Mouse (Mus musculus) kidney, embryonic 16.5 days (tissue): ENCODE measurements around the gene Gm10271. TPM values are rescaled to one million over a fixed set of nuclear protein-coding genes. Genes with fewer than 3 reads are reported as not detected.

Experiments used
- ATAC-seq: fragments of 200-750 bp; cut with Nextera tagmentation; 2 replicates; pipeline ENCODE4 v1.8.0; 2017; ENCODE audit warnings: moderate TSS enrichment; ENCODE audit not compliant: low FRiP score, low TSS enrichment
- H3K27ac ChIP-seq: fragments of 300-500 bp; sonication (generic); 2 replicates; pipeline ENCODE4 v1.5.1; 2014; ENCODE audit warnings: low read length
- H3K27me3 ChIP-seq: fragments of 300-500 bp; sonication (generic); 2 replicates; pipeline ENCODE4 v1.6.1; 2014; ENCODE audit warnings: low read length, control low read depth, mixed read lengths; ENCODE audit not compliant: insufficient read depth
- H3K36me3 ChIP-seq: fragments of 300-500 bp; sonication (generic); 2 replicates; pipeline ENCODE4 v1.6.1; 2014; ENCODE audit warnings: low read length, control low read depth, mixed read lengths; ENCODE audit not compliant: insufficient read depth
- H3K4me1 ChIP-seq: fragments of 300-500 bp; sonication (generic); 2 replicates; pipeline ENCODE4 v1.6.1; 2014; ENCODE audit warnings: low read length, control low read depth, mixed read lengths; ENCODE audit not compliant: insufficient read depth
- H3K4me2 ChIP-seq: fragments of 300-500 bp; sonication (generic); replicated peaks from 2 replicates; pipeline ENCODE4 v1.6.1; 2014; ENCODE audit warnings: low read depth, low read length
- H3K4me3 ChIP-seq: fragments of 300-500 bp; sonication (generic); 2 replicates; pipeline ENCODE4 v1.5.1; 2014; ENCODE audit warnings: mild to moderate bottlenecking, low read length
- H3K9ac ChIP-seq: fragments of 300-500 bp; sonication (generic); replicated peaks from 2 replicates; pipeline ENCODE4 v1.6.1; 2014; ENCODE audit warnings: low read length
- H3K9me3 ChIP-seq: fragments of 300-500 bp; sonication (generic); 2 replicates; pipeline ENCODE4 v1.6.1; 2016; ENCODE audit warnings: low read length, control low read depth
- WGBS: fragments of 180-500 bp; shearing (Covaris S2); extraction: QIAGEN DNeasy Blood & Tissue Kit; methylation state at CpG from one replicate; pipeline ENCODE4 v1.1.7; 2014; 5-methylcytosine and 5-hydroxymethylcytosine counted together
- polyA plus RNA-seq: library from polyadenylated mRNA; unstranded; fragments of >200 nt; fragmentation: Nextera tagmentation; extraction: Ambion mirVana; gene quantifications from 2 replicates; pipeline ENCODE4 v1.2.1, GENCODE M21; 2015

Gm10271 gene
- polyA plus RNA-seq, 1 experiment from 2014 or later = not detected

- Histone ChIP-seq H3K36me3 (peaks cover 12% of the 10 kb centered on the region), H3K9me3 (peaks cover 8% of the 10 kb centered on the region; the same call in 1 of the 2 replicates), H3K27me3 (no peaks in the 10 kb centered on the region), H3K4me3 (peak overlapping the region; percentile 7; the same call in 1 of the 2 replicates), H3K4me2 (peak overlapping the region; percentile 36), H3K9ac (no peak overlapping the region), H3K27ac (peak overlapping the region; percentile 76), H3K4me1 (peaks cover 26% of the 10 kb centered on the region)
- no peak for ATAC-seq
- 30% methylated on average over 10 of the region's 10 CpGs for WGBS
These were observed 27.5 kb downstream of the Gm10271 start for GRCm38 (mm10) chr10:116944940-116945339.

GRCm38 (mm10) chr10:116944144-116944543, 28.3 kb downstream of the Gm10271 start:
- Histone ChIP-seq H3K4me2 (no peak overlapping the region), H3K27ac (no peak overlapping the region), H3K9me3 (peaks cover 8% of the 10 kb centered on the region; the same call in 1 of the 2 replicates), H3K27me3 (no peaks in the 10 kb centered on the region), H3K4me3 (no peak overlapping the region), H3K36me3 (peaks cover 14% of the 10 kb centered on the region), H3K9ac (no peak overlapping the region), H3K4me1 (peaks cover 23% of the 10 kb centered on the region)
- WGBS = 84% methylated on average over 3 of the region's 3 CpGs
- no peak for ATAC-seq

GRCm38 (mm10) chr10:116943025-116943424, 29.4 kb downstream of the Gm10271 start:
- peaks cover 26% of the 10 kb centered on the region for H3K36me3 ChIP-seq
- H3K4me2 ChIP-seq = no peak overlapping the region
- WGBS = 91% methylated on average over 6 of the region's 6 CpGs

GRCm38 (mm10) chr10:116935028-116935427, 37.4 kb downstream of the Gm10271 start:
- WGBS = 72% methylated on average over 12 of the region's 12 CpGs

More at GRCm38 (mm10) chr10:116943025-116943424, 29.4 kb downstream of the Gm10271 start:
- Histone ChIP-seq H3K9ac (no peak overlapping the region), H3K4me3 (no peak overlapping the region), H3K27me3 (no peaks in the 10 kb centered on the region), H3K9me3 (peaks cover 13% of the 10 kb centered on the region; the same call in 1 of the 2 replicates), H3K4me1 (peaks cover 23% of the 10 kb centered on the region), H3K27ac (no peak overlapping the region)
- no peak for ATAC-seq

GRCm38 (mm10) chr10:116933794-116934193, 38.6 kb downstream of the Gm10271 start:
- WGBS = 86% methylated on average over 7 of the region's 7 CpGs
- Histone ChIP-seq H3K4me3 (no peak overlapping the region), H3K4me2 (no peak overlapping the region), H3K9ac (no peak overlapping the region), H3K4me1 (no peaks in the 10 kb centered on the region), H3K27ac (no peak overlapping the region), H3K27me3 (no peaks in the 10 kb centered on the region), H3K36me3 (peaks cover 25% of the 10 kb centered on the region), H3K9me3 (0 out of 2 replicates have a peak, but pooled peaks cover 4% of the 10 kb centered on the region)
- no peak for ATAC-seq

More at GRCm38 (mm10) chr10:116935028-116935427, 37.4 kb downstream of the Gm10271 start:
- Histone ChIP-seq H3K4me2 (no peak overlapping the region), H3K9me3 (0 out of 2 replicates have a peak, but pooled peaks cover 4% of the 10 kb centered on the region), H3K27ac (no peak overlapping the region), H3K27me3 (no peaks in the 10 kb centered on the region), H3K9ac (no peak overlapping the region), H3K4me3 (no peak overlapping the region), H3K4me1 (no peaks in the 10 kb centered on the region), H3K36me3 (peaks cover 32% of the 10 kb centered on the region)
- ATAC-seq = no peak

GRCm38 (mm10) chr10:116932418-116932817, 40.0 kb downstream of the Gm10271 start:
- 85% methylated on average over 13 of the region's 13 CpGs for WGBS
- H3K27me3 ChIP-seq = no peaks in the 10 kb centered on the region
- H3K4me1 ChIP-seq = no peaks in the 10 kb centered on the region
- H3K27ac ChIP-seq = no peak overlapping the region
- no peaks in the 10 kb centered on the region for H3K9me3 ChIP-seq
- H3K36me3 ChIP-seq = peaks cover 18% of the 10 kb centered on the region
- no peak overlapping the region for H3K4me3 ChIP-seq
- H3K4me2 ChIP-seq = no peak overlapping the region
- H3K9ac ChIP-seq = no peak overlapping the region
- no peak for ATAC-seq

GRCm38 (mm10) chr10:116931497-116932179, 40.8 kb downstream of the Gm10271 start:
- no peak overlapping the region for H3K4me3 ChIP-seq
- no peak overlapping the region for H3K27ac ChIP-seq
- no peak for ATAC-seq
- H3K27me3 ChIP-seq = no peaks in the 10 kb centered on the region
- no peak overlapping the region for H3K9ac ChIP-seq
- H3K9me3 ChIP-seq = no peaks in the 10 kb centered on the region
- H3K4me1 ChIP-seq = no peaks in the 10 kb centered on the region
- H3K36me3 ChIP-seq = peaks cover 15% of the 10 kb centered on the region
- H3K4me2 ChIP-seq = no peak overlapping the region
- whole genome bisulfite sequencing = 74% methylated on average over 15 of the region's 15 CpGs

- H3K27ac ChIP-seq = no peak overlapping the region
- peak; percentile 31; the same call in 1 of the 2 replicates for ATAC-seq
- no peak overlapping the region for H3K4me3 ChIP-seq
- H3K36me3 ChIP-seq = peaks cover 16% of the 10 kb centered on the region
- H3K4me1 ChIP-seq = no peaks in the 10 kb centered on the region
- 37% methylated on average over 6 of the region's 7 CpGs for WGBS
- H3K27me3 ChIP-seq = no peaks in the 10 kb centered on the region
- H3K9me3 ChIP-seq = no peaks in the 10 kb centered on the region
- H3K9ac ChIP-seq = no peak overlapping the region
- H3K4me2 ChIP-seq = no peak overlapping the region
These were observed 41.5 kb downstream of the Gm10271 start for GRCm38 (mm10) chr10:116930936-116931335.

- peaks cover 20% of the 10 kb centered on the region for H3K36me3 ChIP-seq
- H3K9me3 ChIP-seq = no peaks in the 10 kb centered on the region
- no peak overlapping the region for H3K27ac ChIP-seq
- H3K27me3 ChIP-seq = no peaks in the 10 kb centered on the region
- no peak for ATAC-seq
- H3K4me2 ChIP-seq = no peak overlapping the region
- 64% methylated on average over 7 of the region's 7 CpGs for WGBS
- H3K4me1 ChIP-seq = no peaks in the 10 kb centered on the region
- no peak overlapping the region for H3K4me3 ChIP-seq
- H3K9ac ChIP-seq = no peak overlapping the region
These were observed 41.9 kb downstream of the Gm10271 start for GRCm38 (mm10) chr10:116930506-116930905.

- H3K9me3 ChIP-seq = no peaks in the 10 kb centered on the region
- H3K27me3 ChIP-seq = no peaks in the 10 kb centered on the region
- H3K4me1 ChIP-seq = no peaks in the 10 kb centered on the region
- ATAC-seq = no peak
- H3K9ac ChIP-seq = no peak overlapping the region
- H3K4me2 ChIP-seq = no peak overlapping the region
- H3K36me3 ChIP-seq = peaks cover 35% of the 10 kb centered on the region
- 57% methylated on average over 3 of the region's 3 CpGs for WGBS
- H3K4me3 ChIP-seq = no peak overlapping the region
- no peak overlapping the region for H3K27ac ChIP-seq
These were observed 43.6 kb downstream of the Gm10271 start for GRCm38 (mm10) chr10:116928826-116929225.
